Mouse (Mus musculus) ES-E14 (cell line): Measurements from ENCODE around the gene Selenoi. TPM values are rescaled to one million over a fixed set of nuclear protein-coding genes. Genes with fewer than 3 reads are reported as not detected.
"Not testable (repeated sequence)": the region's sequence is repeated elsewhere in the genome, so short reads cannot be mapped to it uniquely, and the experiment has no call there.

ENCODE experiments used
- DNase-seq: peaks from one replicate; pipeline ENCODE4 v3.0.0-alpha.2; 2013; ENCODE audit warnings: low read depth, low spot score
- H3K27ac ChIP-seq: 2 replicates; pipeline ENCODE4 v1.5.1; 2012; ENCODE audit warnings: low read depth, mild to moderate bottlenecking, low read length, moderate library complexity, mixed read lengths; ENCODE audit not compliant: poor library complexity, insufficient read depth, severe bottlenecking
- H3K36me3 ChIP-seq: 2 replicates; pipeline ENCODE4 v1.6.1; 2012; ENCODE audit warnings: mild to moderate bottlenecking, low read length, moderate library complexity, mixed read lengths; ENCODE audit not compliant: control insufficient read depth, poor library complexity, insufficient read depth, severe bottlenecking
- H3K4me1 ChIP-seq, 2 experiments: fragments of 150-350 bp in 1 of 2; sonication (generic) in 1 of 2; 2 replicates each; pipeline ENCODE4 v1.6.1; 2012; ENCODE audit warnings: low read length in 2 of 2, mild to moderate bottlenecking in 1 of 2, mixed read lengths in 1 of 2; ENCODE audit not compliant: control insufficient read depth in 2 of 2, insufficient read depth in 2 of 2, poor library complexity in 1 of 2
- H3K4me3 ChIP-seq, 2 experiments: fragments of 150-350 bp in 1 of 2; sonication (generic) in 1 of 2; 2 replicates each; pipeline ENCODE4 v1.5.1; 2012; ENCODE audit warnings: low read length in 2 of 2, low read depth in 1 of 2, mild to moderate bottlenecking in 1 of 2, mixed read lengths in 1 of 2; ENCODE audit not compliant: insufficient read depth in 1 of 2, poor library complexity in 1 of 2, severe bottlenecking in 1 of 2
- H3K9ac ChIP-seq: 2 replicates; pipeline ENCODE4 v1.6.1; 2012; ENCODE audit warnings: low read depth, mild to moderate bottlenecking, low read length, mixed read lengths; ENCODE audit not compliant: poor library complexity, insufficient read depth, severe bottlenecking
- H3K9me3 ChIP-seq: fragments of 150-350 bp; sonication (generic); 2 replicates; pipeline ENCODE4 v1.6.1; 2012; ENCODE audit warnings: low read depth, mild to moderate bottlenecking, low read length; ENCODE audit not compliant: control insufficient read depth, insufficient read depth
- CHD2 ChIP-seq: IDR thresholded peaks from 2 replicates; pipeline ENCODE4 v1.6.1; 2014; ENCODE audit warnings: mild to moderate bottlenecking, low read depth, low read length, inconsistent platforms
- HCFC1 ChIP-seq: IDR thresholded peaks from 2 replicates; pipeline ENCODE4 v1.6.1; 2012; ENCODE audit warnings: low read length, inconsistent platforms, borderline replicate concordance; ENCODE audit not compliant: insufficient read depth
- MAFK ChIP-seq: IDR thresholded peaks from 2 replicates; pipeline ENCODE4 v1.6.1; 2014; ENCODE audit warnings: mild to moderate bottlenecking, low read depth, low read length, inconsistent platforms; ENCODE audit not compliant: insufficient read depth
- ZC3H11A ChIP-seq: IDR thresholded peaks from 2 replicates; pipeline ENCODE4 v1.6.1; 2012; ENCODE audit warnings: low read depth, mild to moderate bottlenecking, inconsistent platforms, low read length, borderline replicate concordance
- ZNF384 ChIP-seq: IDR thresholded peaks from 2 replicates; pipeline ENCODE4 v1.6.1; 2012; ENCODE audit warnings: low read depth, low read length, inconsistent platforms
- in situ Hi-C, 2 experiments: fragments of 600-800 bp; cut with MboI; formaldehyde crosslinking; loops; one replicate each; pipeline ENCODE4 v1.15.1; 2025; ENCODE audit warnings: low sequenced_read_pairs in 2 of 2, inconsistent platforms in 1 of 2; ENCODE audit not compliant: unreplicated experiment in 2 of 2
- total RNA-seq: library from RNA; depleted of rRNA; stranded (reverse); fragments of 300-350 nt; gene quantifications from 2 replicates; pipeline ENCODE4 v1.2.3, GENCODE M21; 2012

The Selenoi gene
- total RNA-seq, 1 experiment: 104 TPM

DNA sequence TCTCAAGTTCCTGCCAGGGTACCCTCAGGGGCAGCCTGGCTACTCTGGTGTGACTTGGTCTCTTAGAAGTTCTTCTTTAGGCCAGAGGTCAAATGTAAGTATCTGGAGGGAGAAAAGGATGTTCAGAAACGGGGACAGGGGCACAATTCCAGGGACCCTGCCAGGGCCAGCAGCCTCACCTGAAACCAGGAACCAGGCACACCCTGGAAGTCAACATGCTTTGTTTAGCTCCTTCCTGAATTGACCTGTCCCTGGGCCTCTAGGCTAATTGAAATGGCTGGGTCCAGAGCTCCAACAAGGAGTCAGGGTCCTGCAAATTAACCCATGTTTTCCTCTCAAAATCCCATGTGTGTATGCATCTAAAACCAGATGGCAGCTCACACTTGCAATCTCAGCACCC is 27.9 kb upstream of the Selenoi start:
- Histone ChIP-seq H3K36me3 (no peaks in the 10 kb centered on the region), H3K4me1 (peaks cover 0 to 21% of the 10 kb centered on the region in 2 experiments; a peak in 2 of 4 replicates), H3K27ac (no peak overlapping the region), H3K9me3 (no peaks in the 10 kb centered on the region), H3K4me3 (no peak overlapping the region), H3K9ac (no peak overlapping the region)
- TF ChIP-seq ZC3H11A: no peak
- no peak for TF ChIP-seq HCFC1
- TF ChIP-seq MAFK: no peak
- no peak for DNase-seq
- in situ Hi-C loops: no loop called here

DNA sequence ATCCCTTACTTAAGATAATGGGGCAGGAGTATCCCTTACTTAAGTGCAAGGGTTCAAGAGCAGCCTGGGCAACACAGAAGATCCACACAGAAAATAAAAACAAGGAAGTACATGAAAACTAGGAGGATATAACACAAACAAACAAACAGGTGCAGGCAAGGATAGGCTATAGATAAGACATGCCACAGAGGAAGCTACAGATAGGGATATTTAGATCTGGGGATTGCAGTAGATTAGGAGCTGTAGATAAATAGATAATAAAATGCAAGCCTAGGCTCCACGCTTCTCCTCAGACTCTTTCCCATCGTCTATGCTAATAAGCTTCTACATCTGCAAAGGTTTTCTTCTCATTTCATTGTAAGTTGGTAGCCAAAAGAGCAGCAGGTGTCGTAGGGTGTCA is 27.3 kb upstream of the Selenoi start:
- Histone ChIP-seq H3K27ac (no peak overlapping the region), H3K4me1 (peaks cover 0 to 21% of the 10 kb centered on the region in 2 experiments; a peak in 2 of 4 replicates), H3K9me3 (no peaks in the 10 kb centered on the region), H3K36me3 (no peaks in the 10 kb centered on the region), H3K4me3 (no peak overlapping the region), H3K9ac (no peak overlapping the region)
- in situ Hi-C loops: no loop called here
- DNase-seq: no peak
- TF ChIP-seq ZNF384 (no peak), HCFC1 (no peak), ZC3H11A (no peak), CHD2 (no peak), MAFK (no peak)

DNA sequence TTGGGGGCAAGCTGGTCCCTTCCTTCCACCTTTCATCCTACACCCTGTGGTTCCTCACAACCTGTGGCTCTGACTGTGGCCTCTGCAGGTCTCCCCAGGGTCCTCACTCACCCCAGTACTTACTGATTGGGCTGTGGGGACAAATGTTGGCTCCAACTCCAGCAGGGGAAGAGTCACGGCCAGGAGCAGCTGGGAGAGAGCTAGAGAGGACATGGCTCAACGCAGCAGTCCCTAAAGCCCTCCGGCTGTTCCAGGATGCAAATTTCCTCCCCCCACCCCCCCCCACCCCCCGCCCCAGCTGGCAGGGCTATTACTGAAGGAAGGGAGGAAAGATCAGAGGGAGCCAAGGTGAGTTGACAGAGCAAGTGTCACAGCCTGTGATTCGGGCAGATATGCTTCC is 26.9 kb upstream of the Selenoi start, which contains the start of gene Adgrf3:
Gene Adgrf3, minus strand, starts transcription at position 230 of the 400 bp plus-strand sequence.
- Histone ChIP-seq H3K4me1 (peaks cover 0 to 21% of the 10 kb centered on the region in 2 experiments; a peak in 2 of 4 replicates), H3K9me3 (no peaks in the 10 kb centered on the region), H3K27ac (no peak within 1 kb of the TSS), H3K36me3 (no peaks in the 10 kb centered on the region), H3K9ac (no peak within 1 kb of the TSS), H3K4me3 (no peak within 1 kb of the TSS)
- TF ChIP-seq MAFK: no peak
- no peak for TF ChIP-seq HCFC1
- no peak for TF ChIP-seq ZC3H11A
- no peak for TF ChIP-seq CHD2
- TF ChIP-seq ZNF384: no peak
- in situ Hi-C loops: no loop called here
- no peak for DNase-seq

DNA sequence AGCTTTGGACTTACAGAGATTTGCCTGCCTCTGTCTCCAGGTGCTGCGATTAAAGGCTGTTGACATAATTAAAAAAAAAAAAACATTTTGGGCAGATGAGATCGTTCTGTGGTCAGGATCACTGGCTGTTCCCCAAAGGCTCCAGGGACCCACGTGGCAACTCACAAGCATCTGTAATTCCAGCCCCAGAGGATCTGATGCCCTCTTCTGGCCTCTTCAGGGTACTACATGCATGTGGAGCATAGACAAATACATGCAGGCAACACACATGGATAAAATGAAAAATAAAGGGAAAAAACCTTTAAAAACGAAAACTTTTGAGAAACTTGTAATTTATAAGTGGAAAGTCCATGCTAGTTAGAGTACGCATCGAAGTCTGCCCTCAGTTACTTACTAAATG is 25.1 kb upstream of the Selenoi start:
- Histone ChIP-seq H3K27ac (no peak overlapping the region), H3K9ac (no peak overlapping the region), H3K4me3 (no peak overlapping the region), H3K9me3 (no peaks in the 10 kb centered on the region), H3K36me3 (no peaks in the 10 kb centered on the region), H3K4me1 (peaks cover 0 to 21% of the 10 kb centered on the region in 2 experiments; a peak in 2 of 4 replicates)
- DNase-seq: peak; percentile 69
- in situ Hi-C loops: no loop called here
- TF ChIP-seq ZC3H11A (peak; percentile 56), CHD2 (no peak)

DNA sequence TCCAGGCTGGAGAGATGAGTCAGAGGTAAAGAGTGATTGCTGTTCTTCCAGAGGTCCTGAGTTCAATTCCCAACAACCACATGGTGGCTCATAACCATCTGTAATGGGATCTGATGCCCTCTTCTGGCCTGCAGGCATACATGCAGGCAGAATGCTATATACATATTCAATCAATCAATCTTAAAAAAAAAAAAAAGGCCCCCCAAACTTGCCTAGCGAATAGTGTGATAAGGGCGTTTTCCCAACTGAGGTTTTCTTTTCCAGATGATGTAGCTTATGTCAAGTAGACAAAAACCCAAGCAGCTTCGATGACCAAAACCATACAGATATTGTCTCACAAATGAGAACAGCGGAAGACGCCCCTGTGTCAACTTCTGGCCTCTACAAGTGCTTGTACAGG is 21.6 kb upstream of the Selenoi start:
- DNase-seq, in situ Hi-C loops, H3K27ac ChIP-seq, H3K9ac ChIP-seq, H3K36me3 ChIP-seq, H3K4me3 ChIP-seq, H3K4me1 ChIP-seq, H3K9me3 ChIP-seq: not testable (repeated sequence)
- peak; percentile 71; the same call in 1 of the 2 replicates for TF ChIP-seq ZNF384
